Mouse (Mus musculus): ENCODE results near the gene Vpreb3. TPM values are rescaled to one million over a fixed set of nuclear protein-coding genes. Genes with fewer than 3 reads are reported as not detected.

The Vpreb3 gene
- polyA plus RNA-seq, 3 experiments from 2014 or later, result 0.99 TPM; not detected in 2

DNA sequence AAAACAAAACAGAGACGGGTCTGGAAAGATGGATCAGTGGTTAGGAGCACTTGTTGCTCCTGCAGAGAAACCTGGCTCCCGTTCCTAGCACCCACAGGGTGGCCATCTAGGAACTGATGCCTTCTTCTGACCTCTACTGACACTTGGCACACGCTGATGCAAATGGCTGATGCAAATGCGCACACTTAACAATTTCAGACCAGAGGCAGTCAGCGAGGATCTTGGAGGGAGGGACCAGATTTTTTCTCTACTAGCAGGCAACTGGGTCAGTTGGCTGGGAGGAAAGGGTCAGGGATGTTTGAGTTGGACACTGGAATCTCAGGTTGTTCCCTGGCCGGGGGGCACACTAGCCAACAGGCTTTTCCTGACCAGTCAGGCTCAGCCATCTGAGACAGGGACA, 10.0 kb upstream of the Vpreb3 start, which contains the start of gene Chchd10:
TSS of gene Chchd10 (plus strand) at position 240 of the 400 bp plus-strand sequence.
- no peak for ATAC-seq

DNA sequence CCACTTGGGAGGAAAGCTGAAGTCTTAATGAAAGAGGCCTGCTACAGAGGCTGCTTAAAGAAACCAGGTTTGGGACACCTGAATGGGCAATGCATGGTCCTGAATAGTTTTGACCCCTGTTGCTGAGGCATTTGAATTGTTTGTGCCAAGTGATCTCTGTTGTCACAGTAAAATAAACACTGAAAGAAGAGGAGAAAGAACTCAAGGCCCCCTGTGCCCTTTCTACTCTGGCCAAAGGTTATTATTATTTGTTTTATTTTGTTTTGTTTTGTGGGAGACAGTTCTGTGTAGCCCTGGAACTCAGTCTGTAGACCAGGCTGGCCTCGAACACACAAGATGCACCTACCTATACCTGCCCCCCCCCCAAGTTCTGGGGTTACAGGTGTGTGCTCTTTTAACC, 7.9 kb upstream of the Vpreb3 start:
- no peak for ATAC-seq

DNA sequence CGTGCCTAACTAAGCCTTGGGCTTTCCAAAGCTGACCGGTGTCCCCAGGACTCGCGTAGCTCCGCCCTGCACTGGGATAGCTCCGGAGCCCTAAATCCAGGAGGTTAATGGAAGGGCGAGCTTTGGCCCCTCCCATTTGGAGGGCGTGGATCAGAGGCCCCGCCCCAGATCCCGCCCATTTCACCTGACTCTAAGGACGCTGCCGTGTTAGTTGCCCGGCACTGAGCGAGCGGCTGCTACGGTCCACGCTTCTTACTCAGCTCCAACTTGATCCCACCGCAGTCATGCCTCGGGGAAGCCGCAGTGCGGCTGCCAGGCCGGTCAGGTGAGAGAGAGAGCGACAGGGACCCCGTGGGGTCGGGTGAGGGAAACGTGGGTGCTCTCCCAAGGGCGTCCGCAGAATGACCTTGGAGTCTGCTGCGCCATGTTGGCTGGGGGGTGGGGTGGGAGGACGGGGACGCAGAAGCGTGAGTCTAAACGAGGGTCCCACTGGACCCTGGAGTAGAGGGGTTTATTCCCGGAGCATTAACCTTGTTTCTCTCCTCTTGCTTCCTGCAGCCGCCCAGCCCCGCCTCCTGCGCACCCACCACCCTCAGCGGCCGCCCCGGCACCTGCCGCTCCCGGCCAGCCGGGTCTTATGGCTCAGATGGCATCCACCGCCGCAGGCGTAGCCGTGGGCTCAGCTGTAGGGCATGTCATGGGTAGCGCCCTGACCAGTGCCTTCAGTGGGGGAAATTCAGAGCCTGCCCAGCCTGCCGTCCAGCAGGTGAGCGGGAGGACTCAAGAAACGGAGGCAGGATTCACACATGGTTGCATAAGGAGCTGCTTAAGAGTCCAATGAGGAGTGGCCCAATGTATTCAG, 6.9 kb upstream of the Vpreb3 start, which contains the start of gene Mmp11:
TSS of gene Mmp11 (minus strand) at position 817 of the 862 bp plus-strand sequence.
- ATAC-seq, result peak; percentile 73

DNA sequence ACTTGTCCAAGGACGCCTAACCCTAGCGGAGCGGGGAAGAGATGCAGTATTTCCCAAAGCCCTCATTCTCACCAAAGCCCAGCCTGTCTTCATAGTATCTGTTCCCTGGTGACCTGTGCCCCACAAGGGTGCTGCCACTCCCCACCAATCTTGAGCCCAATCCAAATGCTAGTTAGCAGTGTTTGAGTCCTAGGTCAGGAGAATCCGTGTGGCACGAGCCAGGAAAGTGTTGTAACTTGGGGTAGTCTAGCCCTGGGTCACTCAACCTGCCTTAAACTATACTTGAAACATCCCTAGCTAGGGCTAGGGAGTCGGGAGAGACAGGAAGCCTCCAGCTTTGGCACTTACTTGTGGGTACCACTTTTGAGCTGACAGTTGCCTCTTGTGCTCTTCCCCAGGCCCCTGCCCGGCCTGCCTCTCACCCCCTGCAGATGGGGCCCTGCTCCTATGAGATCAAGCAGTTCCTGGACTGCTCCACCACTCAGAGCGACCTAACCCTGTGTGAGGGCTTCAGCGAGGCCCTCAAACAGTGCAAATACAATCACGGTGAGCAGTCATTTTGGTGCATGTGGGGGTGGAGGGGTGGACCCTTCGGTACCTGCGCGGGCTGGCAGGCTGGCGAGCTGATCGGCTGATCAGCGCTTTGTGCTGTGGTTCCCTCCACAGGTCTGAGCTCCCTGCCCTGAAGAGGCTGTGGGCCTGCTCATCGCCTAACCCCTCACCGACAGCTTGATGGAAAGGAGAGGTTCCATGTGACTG, 5.8 kb upstream of the Vpreb3 start:
- no peak for ATAC-seq

DNA sequence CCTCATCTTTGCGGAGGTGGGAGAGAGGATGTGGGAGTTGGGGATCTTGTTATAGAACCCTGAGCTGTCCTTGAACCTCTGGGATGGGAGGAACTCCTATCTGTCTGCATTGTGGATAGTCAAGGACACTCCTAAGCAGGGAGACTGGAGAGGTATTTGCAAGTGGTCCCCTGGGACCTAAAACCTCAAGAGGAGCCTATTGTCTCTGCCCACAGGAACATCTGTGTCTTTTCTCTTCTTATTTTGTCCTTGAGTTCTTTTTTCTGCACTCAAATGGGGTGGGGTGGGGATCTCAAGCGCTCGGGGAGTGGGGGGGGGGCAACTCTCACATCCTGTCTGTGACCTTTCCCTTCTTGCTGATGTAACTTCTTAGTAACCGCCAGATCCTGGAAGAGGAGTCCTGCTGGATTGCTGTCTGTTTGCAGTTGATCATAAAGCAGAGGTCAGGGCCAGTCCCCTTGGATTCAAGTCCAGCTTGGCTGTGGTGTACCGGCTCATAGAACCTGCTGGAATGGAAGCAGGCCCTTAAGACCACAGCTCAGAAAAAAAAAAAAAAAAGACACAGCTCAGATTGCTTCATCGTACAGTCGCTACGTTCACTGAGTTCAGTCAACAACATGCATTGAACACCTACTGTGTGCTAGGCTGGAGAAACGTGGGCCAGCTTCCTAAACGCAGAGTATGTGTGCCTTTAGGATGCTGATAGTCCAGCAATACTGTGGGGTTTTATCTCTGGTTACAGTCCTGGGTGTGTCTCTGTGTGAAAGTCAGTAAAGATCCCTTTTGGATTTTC, 4.8 kb upstream of the Vpreb3 start:
- peak; percentile 44 for ATAC-seq

DNA sequence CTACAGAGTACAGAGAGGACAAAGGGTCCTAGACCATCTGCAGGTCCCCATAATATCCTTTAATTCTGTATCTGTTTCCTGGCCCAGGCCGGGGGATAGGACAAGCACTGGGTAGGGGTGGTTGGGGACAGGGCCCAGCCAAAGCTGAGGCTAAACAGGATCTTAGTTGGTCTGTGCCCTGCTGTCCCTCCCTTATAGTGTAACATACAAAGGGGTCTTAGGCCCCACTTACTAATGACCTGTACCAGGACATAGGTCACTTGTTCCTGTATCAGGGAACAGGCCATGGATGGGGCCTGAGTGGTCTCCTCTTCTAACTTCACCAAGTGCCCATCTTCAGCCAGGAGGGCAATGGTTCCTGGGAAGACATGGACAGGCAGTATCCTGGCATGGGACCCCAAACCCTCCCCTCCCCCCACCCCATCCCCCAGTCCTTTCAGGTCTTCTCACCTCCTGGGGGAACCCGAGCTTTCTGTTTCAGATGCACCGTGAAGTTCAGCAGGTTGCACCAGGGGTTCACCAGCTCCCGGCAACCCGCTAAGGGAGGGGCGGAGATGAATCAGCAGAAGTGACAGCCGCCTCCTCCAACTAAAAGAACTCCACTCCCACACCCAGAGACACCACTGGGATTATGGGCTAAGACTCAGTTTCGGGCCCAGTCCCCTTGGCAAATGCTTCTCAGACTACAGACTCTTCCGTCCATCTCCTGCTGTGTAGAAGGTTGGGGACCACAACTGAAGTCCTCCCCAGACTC, 3.2 kb upstream of the Vpreb3 start:
- ATAC-seq, result no peak

DNA sequence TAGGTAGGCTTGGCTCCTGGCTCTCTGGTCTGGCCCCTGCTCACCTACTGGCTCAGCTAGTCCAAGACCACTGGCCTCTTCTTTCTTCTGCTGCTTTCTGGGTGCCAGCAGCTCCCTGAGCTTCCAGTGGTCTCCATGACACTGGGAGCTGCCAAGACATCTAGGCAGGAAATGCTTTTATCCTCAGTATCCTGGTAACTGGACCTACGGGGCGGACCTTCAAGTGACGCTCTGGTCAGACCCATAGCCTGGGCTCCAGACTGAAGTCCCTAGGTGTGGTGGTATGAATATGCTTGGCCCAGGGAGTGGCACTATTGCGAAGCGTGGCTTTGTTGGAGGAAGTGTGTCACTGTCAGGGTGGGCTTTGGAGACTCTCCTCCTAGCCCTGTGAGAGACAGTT, 2.3 kb upstream of the Vpreb3 start, which contains the start of gene Gm867:
TSS of gene Gm867 (minus strand) at position 153 of the 400 bp plus-strand sequence.
- ATAC-seq, result no peak

DNA sequence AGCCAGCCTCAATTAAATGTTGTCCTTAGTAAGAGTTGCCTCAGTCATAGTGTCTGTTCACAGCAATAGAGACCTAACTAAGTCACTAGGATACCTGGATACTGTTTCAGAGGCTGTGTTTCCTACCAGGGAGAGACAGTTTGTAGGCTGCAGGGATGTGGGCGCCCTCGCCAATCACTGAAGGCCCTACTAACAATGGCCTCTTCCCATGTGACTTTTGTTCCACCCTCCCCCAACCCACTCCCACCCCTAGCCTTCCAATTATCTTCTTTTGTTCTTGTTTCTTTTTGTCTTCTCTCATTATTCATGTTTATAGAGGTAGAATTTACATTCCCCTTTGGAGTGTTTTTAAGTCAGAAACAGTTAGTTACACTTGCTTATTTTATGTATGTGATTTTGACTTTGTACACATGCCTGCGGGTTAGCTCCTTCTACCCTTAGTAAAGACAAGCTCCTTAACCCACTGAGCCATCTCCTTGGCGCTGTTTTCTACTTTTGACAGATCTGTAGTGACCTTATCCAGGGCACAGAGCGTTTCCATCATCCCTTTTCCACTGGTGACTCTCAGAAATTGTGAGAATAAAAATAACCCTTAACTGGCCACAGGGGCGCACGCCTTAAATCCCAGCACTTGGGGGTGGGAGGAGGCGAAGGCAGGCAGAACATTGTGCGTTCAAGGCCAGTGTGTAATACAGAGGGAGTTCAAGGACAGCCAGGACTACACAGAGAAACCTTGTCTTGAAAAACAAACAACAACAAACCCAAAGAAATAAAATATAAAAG, 1.6 kb upstream of the Vpreb3 start:
- ATAC-seq, result no peak

DNA sequence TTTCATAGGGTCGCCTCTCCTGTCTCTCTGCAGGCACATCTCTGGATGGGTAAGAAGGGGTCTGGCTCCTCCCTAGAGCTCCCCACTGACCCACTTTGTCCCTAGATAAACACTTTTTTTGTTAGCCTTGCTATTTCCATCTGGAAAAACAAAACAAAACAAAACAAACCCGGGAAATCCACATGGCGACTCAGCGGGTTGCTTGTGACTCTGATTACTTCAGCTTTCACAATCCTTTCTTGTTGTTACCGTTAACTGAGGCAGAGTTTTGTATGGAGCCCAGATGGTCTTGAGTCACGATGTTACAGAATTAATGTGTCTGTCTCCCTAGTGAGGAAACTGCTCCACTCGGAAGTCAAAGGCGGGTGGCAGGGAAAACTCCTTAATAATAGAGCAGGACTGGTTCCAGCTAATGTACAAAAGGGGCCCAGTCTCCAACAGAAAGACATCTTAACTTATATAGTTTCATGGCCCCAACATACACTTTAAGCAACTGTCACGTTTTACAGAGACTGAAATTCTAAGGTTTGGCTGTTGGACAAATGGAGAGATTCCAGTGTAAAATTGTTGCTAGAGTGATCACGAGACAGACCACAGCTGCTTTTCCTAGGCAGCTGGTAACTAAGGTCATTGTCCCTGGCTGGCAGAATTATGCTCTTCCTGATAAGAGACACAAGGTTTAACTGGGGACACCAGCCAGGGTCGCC, 1.4 kb downstream of the Vpreb3 start:
- no peak for ATAC-seq

GRCm38 (mm10) chr10:75945213-75945612, 2.4 kb downstream of the Vpreb3 start:
- ATAC-seq, result no peak

- ATAC-seq, result no peak
Measured at GRCm38 (mm10) chr10:75945896-75946295, 3.0 kb downstream of the Vpreb3 start.

GRCm38 (mm10) chr10:75948079-75948478, 5.2 kb downstream of the Vpreb3 start:
- no peak for ATAC-seq

- no peak for ATAC-seq
Measured at GRCm38 (mm10) chr10:75949053-75950045, 6.5 kb downstream of the Vpreb3 start.

GRCm38 (mm10) chr10:75950791-75951210, 7.9 kb downstream of the Vpreb3 start:
- no peak for ATAC-seq

GRCm38 (mm10) chr10:75951424-75952050, 8.7 kb downstream of the Vpreb3 start:
- ATAC-seq, result peak; percentile 69

GRCm38 (mm10) chr10:75954381-75954811, 11.5 kb downstream of the Vpreb3 start, which contains the start of gene Gm5134:
Gene Gm5134 (plus strand): TSS chr10:75954514.
- peak; percentile 47 for ATAC-seq

- no peak for ATAC-seq
Measured at GRCm38 (mm10) chr10:75973846-75974245, 31.0 kb downstream of the Vpreb3 start.

- peak; percentile 81 for ATAC-seq
Measured at GRCm38 (mm10) chr10:75975216-75975615, 32.4 kb downstream of the Vpreb3 start.
